Mouse (Mus musculus): ENCODE data around the gene Ramp3. TPM values are rescaled to one million over a fixed set of nuclear protein-coding genes. Genes with fewer than 3 reads are reported as not detected.

Ramp3 gene
- polyA plus RNA-seq, 1 experiment: not detected

GRCm38 (mm10) chr11:6669041-6669440, 10.7 kb downstream of the Ramp3 start:
- TF ChIP-seq CTCF (IDR thresholded peaks at IDR 0.05; ENCODE audit: low read depth, low read length) (no peak), POLR2A (IDR thresholded peaks at IDR 0.05; ENCODE audit: borderline replicate concordance, low read depth, low read length) (no peak)
- Histone ChIP-seq H3K4me3 (ENCODE audit: insufficient read depth, low read length) (no peak overlapping the region), H3K4me1 (ENCODE audit: control insufficient read depth, insufficient read depth, low read length) (no peaks in the 10 kb centered on the region), H3K27ac (ENCODE audit: insufficient read depth, low read depth, low read length) (no peak overlapping the region)

GRCm38 (mm10) chr11:6670044-6670443, 11.7 kb downstream of the Ramp3 start:
- Histone ChIP-seq H3K4me1 (ENCODE audit: control insufficient read depth, insufficient read depth, low read length) (no peaks in the 10 kb centered on the region), H3K4me3 (ENCODE audit: insufficient read depth, low read length) (no peak overlapping the region)
- TF ChIP-seq CTCF (IDR thresholded peaks at IDR 0.05; ENCODE audit: low read depth, low read length) (no peak), POLR2A (IDR thresholded peaks at IDR 0.05; ENCODE audit: borderline replicate concordance, low read depth, low read length) (no peak)

GRCm38 (mm10) chr11:6670826-6671225, 12.5 kb downstream of the Ramp3 start:
- TF ChIP-seq POLR2A (IDR thresholded peaks at IDR 0.05; ENCODE audit: borderline replicate concordance, low read depth, low read length) (no peak), CTCF (IDR thresholded peaks at IDR 0.05; ENCODE audit: low read depth, low read length) (no peak)
- Histone ChIP-seq H3K4me1 (ENCODE audit: control insufficient read depth, insufficient read depth, low read length) (no peaks in the 10 kb centered on the region), H3K4me3 (ENCODE audit: insufficient read depth, low read length) (no peak overlapping the region), H3K27ac (ENCODE audit: insufficient read depth, low read depth, low read length) (no peak overlapping the region)

More at GRCm38 (mm10) chr11:6670044-6670443, 11.7 kb downstream of the Ramp3 start:
- H3K27ac ChIP-seq (ENCODE audit: insufficient read depth, low read depth, low read length): no peak overlapping the region

GRCm38 (mm10) chr11:6674701-6675100, 16.4 kb downstream of the Ramp3 start:
- Histone ChIP-seq H3K27ac (ENCODE audit: insufficient read depth, low read depth, low read length) (no peak overlapping the region), H3K4me1 (ENCODE audit: control insufficient read depth, insufficient read depth, low read length) (0 out of 2 replicates have a peak, but pooled peaks cover under 1% of the 10 kb centered on the region), H3K4me3 (ENCODE audit: insufficient read depth, low read length) (no peak overlapping the region)
- TF ChIP-seq POLR2A (IDR thresholded peaks at IDR 0.05; ENCODE audit: borderline replicate concordance, low read depth, low read length) (no peak), CTCF (IDR thresholded peaks at IDR 0.05; ENCODE audit: low read depth, low read length) (no peak)

- Histone ChIP-seq H3K4me3 (ENCODE audit: insufficient read depth, low read length) (no peak overlapping the region), H3K4me1 (ENCODE audit: control insufficient read depth, insufficient read depth, low read length) (0 out of 2 replicates have a peak, but pooled peaks cover 2% of the 10 kb centered on the region), H3K27ac (ENCODE audit: insufficient read depth, low read depth, low read length) (no peak overlapping the region)
- TF ChIP-seq POLR2A (IDR thresholded peaks at IDR 0.05; ENCODE audit: borderline replicate concordance, low read depth, low read length) (no peak), CTCF (IDR thresholded peaks at IDR 0.05; ENCODE audit: low read depth, low read length) (no peak)
Observed at GRCm38 (mm10) chr11:6675402-6675801, 17.1 kb downstream of the Ramp3 start.

- Histone ChIP-seq H3K27ac (ENCODE audit: insufficient read depth, low read depth, low read length) (no peak overlapping the region), H3K4me1 (ENCODE audit: control insufficient read depth, insufficient read depth, low read length) (0 out of 2 replicates have a peak, but pooled peaks cover 2% of the 10 kb centered on the region), H3K4me3 (ENCODE audit: insufficient read depth, low read length) (no peak overlapping the region)
- TF ChIP-seq CTCF (IDR thresholded peaks at IDR 0.05; ENCODE audit: low read depth, low read length): no peak
- no peak for TF ChIP-seq POLR2A (IDR thresholded peaks at IDR 0.05; ENCODE audit: borderline replicate concordance, low read depth, low read length)
Observed at GRCm38 (mm10) chr11:6676641-6677040, 18.3 kb downstream of the Ramp3 start.

GRCm38 (mm10) chr11:6677530-6677929, 19.2 kb downstream of the Ramp3 start:
- 0 out of 2 replicates have a peak, but pooled peaks cover 2% of the 10 kb centered on the region for H3K4me1 ChIP-seq (ENCODE audit: control insufficient read depth, insufficient read depth, low read length)
- no peak overlapping the region for H3K27ac ChIP-seq (ENCODE audit: insufficient read depth, low read depth, low read length)
- H3K4me3 ChIP-seq (ENCODE audit: insufficient read depth, low read length): no peak overlapping the region
- TF ChIP-seq CTCF (IDR thresholded peaks at IDR 0.05; ENCODE audit: low read depth, low read length) (no peak), POLR2A (IDR thresholded peaks at IDR 0.05; ENCODE audit: borderline replicate concordance, low read depth, low read length) (no peak)

- Histone ChIP-seq H3K27ac (ENCODE audit: insufficient read depth, low read depth, low read length) (no peak overlapping the region), H3K4me3 (ENCODE audit: insufficient read depth, low read length) (no peak overlapping the region), H3K4me1 (ENCODE audit: control insufficient read depth, insufficient read depth, low read length) (0 out of 2 replicates have a peak, but pooled peaks cover 2% of the 10 kb centered on the region)
- TF ChIP-seq POLR2A (IDR thresholded peaks at IDR 0.05; ENCODE audit: borderline replicate concordance, low read depth, low read length): no peak
- no peak for TF ChIP-seq CTCF (IDR thresholded peaks at IDR 0.05; ENCODE audit: low read depth, low read length)
Observed at GRCm38 (mm10) chr11:6679694-6680396, 21.5 kb downstream of the Ramp3 start.

GRCm38 (mm10) chr11:6680397-6680818, 22.1 kb downstream of the Ramp3 start:
- 0 out of 2 replicates have a peak, but pooled peaks cover 2% of the 10 kb centered on the region for H3K4me1 ChIP-seq (ENCODE audit: control insufficient read depth, insufficient read depth, low read length)
- H3K27ac ChIP-seq (ENCODE audit: insufficient read depth, low read depth, low read length): no peak overlapping the region
- TF ChIP-seq POLR2A (IDR thresholded peaks at IDR 0.05; ENCODE audit: borderline replicate concordance, low read depth, low read length) (no peak), CTCF (IDR thresholded peaks at IDR 0.05; ENCODE audit: low read depth, low read length) (no peak)
- H3K4me3 ChIP-seq (ENCODE audit: insufficient read depth, low read length): no peak overlapping the region

- H3K4me3 ChIP-seq (ENCODE audit: insufficient read depth, low read length): no peak overlapping the region
- H3K4me1 ChIP-seq (ENCODE audit: control insufficient read depth, insufficient read depth, low read length): 0 out of 2 replicates have a peak, but pooled peaks cover 2% of the 10 kb centered on the region
- H3K27ac ChIP-seq (ENCODE audit: insufficient read depth, low read depth, low read length): no peak overlapping the region
- TF ChIP-seq CTCF (IDR thresholded peaks at IDR 0.05; ENCODE audit: low read depth, low read length) (no peak), POLR2A (IDR thresholded peaks at IDR 0.05; ENCODE audit: borderline replicate concordance, low read depth, low read length) (no peak)
Observed at GRCm38 (mm10) chr11:6684741-6685140, 26.4 kb downstream of the Ramp3 start.

All from bone marrow macrophage, adult 2 months (primary cell).